Mouse (Mus musculus): ENCODE measurements around the gene Eif4g1.

Gene Eif4g1

GRCm38 (mm10) chr16:20726384-20726783, 58.3 kb downstream of the Eif4g1 start:
- DNase-seq: no peak

DNA sequence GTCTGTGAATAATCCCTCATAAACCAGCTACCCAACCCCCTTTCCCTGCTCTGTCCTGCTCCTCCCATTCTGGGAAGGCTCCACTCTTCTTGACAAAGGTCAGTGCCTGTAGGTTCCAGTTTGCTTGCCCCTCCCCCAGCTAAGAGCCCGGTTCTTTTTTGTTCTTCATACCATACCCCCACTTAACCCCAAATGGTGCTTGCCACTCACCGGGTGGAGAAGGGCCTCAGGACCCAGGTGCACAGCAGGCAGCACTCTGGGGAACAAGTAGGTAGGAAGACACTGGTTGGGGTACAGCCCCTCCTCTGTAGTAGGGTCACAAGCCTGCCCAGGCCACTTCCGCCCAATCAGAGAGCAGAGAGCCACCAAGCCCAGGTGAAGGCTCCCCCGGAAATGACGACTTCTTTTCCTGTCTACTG, 62.2 kb downstream of the Eif4g1 start:
- no peak for DNase-seq

GRCm38 (mm10) chr16:20731688-20732087, 63.6 kb downstream of the Eif4g1 start:
- no peak for DNase-seq

GRCm38 (mm10) chr16:20732251-20732924, 64.3 kb downstream of the Eif4g1 start:
- DNase-seq: no peak

DNA sequence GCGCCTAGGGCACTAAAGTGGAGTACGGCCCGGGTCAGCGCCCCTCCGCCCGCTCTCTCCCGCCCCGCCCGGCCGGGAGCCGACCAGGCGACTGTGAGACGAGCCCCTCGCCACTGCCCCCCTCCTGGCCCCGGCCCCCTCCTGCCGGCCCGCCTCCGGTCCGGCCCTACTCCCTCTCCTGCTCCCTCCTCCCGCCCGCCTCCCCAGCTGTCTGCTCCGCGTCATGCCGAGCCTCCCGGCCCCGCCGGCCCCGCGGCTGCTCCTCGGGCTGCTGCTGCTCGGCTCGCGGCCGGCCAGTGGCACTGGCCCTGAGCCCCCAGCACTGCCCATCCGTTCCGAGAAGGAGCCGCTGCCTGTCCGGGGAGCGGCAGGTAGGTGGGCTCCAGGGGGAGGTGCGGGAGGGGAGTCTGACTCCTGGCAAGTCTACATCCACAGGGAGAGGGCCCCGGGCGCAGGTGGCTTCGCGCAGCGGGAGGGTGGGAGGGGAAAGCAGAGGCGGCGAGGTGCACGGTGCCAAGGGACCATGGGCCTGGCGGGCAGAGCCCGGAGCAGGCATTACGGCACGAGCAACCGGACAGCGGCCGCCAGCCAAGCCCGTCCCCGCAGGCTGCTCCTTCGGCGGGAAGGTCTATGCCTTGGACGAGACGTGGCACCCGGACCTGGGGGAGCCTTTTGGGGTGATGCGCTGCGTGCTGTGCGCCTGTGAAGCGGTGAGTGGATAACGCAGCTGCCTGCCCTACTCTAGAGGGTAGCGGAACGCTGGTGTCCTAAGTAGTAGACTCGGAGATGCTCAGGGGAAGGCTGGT, 65.0 kb downstream of the Eif4g1 start, which contains the start of gene Chrd:
Gene Chrd (plus strand): TSS at position 203 of the 806 bp plus-strand sequence.
- no peak for DNase-seq

DNA sequence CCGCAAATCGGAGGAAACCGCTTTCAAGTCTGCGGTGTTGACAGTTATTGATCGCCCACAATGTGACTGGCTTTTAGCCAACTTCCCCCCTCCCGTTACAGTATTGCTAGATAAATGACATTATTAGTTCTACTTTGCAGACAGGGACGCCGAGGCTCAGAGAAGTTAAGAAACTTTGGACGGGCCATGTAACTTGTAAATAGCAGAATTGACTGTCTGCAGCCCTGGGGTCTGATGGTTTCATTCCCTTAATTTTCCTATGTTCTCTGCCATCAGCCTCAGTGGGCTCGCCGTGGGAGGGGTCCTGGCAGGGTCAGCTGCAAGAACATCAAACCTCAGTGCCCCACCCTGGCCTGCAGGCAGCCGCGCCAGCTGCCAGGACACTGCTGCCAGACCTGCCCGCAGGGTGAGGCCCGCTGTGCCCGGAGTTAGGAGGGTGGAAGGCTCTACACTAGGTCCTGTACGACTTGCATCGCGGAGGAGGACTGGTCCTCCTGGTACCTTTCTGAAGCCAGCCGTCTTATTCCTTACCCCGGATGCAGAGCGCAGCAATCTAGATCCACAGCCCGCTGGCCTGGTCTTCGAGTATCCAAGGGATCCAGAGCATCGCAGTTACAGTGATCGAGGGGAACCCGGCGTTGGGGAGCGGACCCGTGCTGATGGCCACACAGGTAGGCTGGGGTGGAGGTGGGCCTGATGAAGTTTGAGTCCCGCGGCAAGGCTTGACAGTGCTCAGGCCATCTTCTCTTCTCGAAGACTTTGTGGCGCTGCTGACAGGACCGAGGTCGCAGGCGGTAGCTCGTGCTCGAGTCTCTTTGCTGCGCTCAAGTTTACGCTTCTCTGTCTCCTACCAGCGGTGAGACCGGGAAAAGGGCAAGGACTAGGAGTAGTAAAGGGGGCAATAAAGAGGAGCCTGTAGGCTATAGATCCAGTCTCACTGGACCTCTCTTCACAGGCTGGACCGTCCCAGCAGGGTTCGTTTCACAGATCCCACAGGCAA, 65.9 kb downstream of the Eif4g1 start, which contains the start of gene Thpo:
Gene Thpo (minus strand): TSS at position 781 of the 1,000 bp plus-strand sequence.
- DNase-seq: no peak

DNA sequence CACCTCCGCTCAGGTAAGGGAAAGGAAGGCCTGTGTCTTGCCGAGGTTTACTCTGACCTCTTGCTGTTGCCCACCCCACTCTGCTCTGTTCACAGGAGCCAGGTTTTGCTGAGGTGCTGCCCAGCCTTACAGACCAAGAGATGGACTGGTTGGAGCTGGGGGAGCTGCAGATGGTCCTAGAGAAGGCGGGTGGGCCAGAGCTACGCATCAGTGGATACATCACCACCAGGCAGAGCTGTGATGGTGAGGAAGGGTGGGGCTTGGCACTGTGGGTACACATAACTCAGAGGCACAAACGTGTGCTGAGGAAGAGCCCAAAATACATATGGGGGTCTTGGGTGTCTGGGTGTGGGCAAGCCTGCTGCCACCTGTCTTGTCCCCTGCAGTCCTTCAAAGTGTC, 67.5 kb downstream of the Eif4g1 start:
- no peak for DNase-seq

- DNase-seq: no peak
Measured at GRCm38 (mm10) chr16:20736168-20736567, 68.1 kb downstream of the Eif4g1 start.

DNA sequence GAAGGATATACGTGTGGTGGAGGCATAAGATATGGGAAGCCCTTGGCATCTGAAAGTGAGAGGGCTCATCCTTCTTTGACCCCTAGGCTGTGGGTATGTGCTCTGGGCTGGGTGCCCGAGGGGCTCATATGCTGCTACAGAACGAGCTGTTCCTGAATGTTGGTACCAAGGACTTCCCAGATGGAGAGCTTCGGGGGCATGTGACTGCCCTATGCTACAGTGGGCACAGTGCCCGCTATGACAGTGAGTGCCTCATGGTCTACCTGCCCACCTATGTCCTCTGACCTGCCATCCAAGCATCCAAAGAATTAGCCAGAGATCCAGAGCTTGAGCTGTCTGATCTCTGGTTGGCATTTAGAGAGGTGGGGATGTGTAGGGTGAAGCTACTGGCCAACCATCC, 68.7 kb downstream of the Eif4g1 start:
- DNase-seq: no peak

DNA sequence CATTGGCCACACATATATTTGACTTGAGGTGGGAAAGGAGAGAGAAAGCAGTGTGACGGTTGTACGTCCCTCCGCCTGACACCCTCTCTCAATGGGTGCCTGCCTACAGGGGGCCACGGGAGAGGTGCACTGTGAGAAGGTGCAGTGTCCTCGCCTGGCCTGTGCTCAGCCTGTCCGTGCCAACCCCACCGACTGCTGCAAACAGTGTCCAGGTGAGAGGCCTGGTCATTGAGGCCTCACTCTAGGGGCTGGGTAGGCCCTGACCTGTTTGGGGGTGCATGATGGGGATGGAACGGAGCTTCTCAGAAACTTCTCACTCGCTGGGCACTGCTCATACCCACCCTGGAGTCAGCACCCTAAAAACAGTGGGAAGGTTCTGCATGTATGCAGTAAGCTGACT, 71.7 kb downstream of the Eif4g1 start:
- DNase-seq: no peak
